Mouse (Mus musculus) CH12.LX (cell line): Measurements from ENCODE around the gene Gm10985.

Experiments used
- BHLHE40 ChIP-seq: IDR thresholded peaks from 2 replicates; pipeline ENCODE4 v1.6.1; 2011; ENCODE audit warnings: mild to moderate bottlenecking, low read depth, low read length, improper control_type of control experiment
- CHD2 ChIP-seq: IDR thresholded peaks from 2 replicates; pipeline ENCODE4 v1.6.1; 2011; ENCODE audit warnings: low read length, improper control_type of control experiment
- CTCF ChIP-seq, 2 experiments: IDR thresholded peaks in 1 of 2; conservative IDR thresholded peaks in 1 of 2; 2 replicates each; pipeline ENCODE4 v1.5.1; 2011 to 2012; ENCODE audit warnings: low read depth in 2 of 2, low read length in 2 of 2, improper control_type of control experiment in 1 of 2, inconsistent platforms in 1 of 2, mild to moderate bottlenecking in 1 of 2, moderate library complexity in 1 of 2
- EP300 ChIP-seq: IDR thresholded peaks from 2 replicates; pipeline ENCODE4 v1.6.1; 2011; ENCODE audit warnings: low read length, improper control_type of control experiment
- MAZ ChIP-seq: IDR thresholded peaks from 2 replicates; pipeline ENCODE4 v1.6.1; 2012; ENCODE audit warnings: low read depth, mild to moderate bottlenecking, inconsistent platforms, low read length, improper control_type of control experiment, moderate library complexity
- MEF2A ChIP-seq: IDR thresholded peaks from 2 replicates; pipeline ENCODE4 v1.6.1; 2014; ENCODE audit warnings: low read depth, mild to moderate bottlenecking, inconsistent platforms, low read length, improper control_type of control experiment, borderline replicate concordance
- POLR2A ChIP-seq: IDR thresholded peaks from 2 replicates; pipeline ENCODE4 v1.6.1; 2011; ENCODE audit warnings: low read depth, mild to moderate bottlenecking, improper control_type of control experiment, low read length
- POLR2AphosphoS2 ChIP-seq: IDR thresholded peaks from 2 replicates; pipeline ENCODE4 v1.6.1; 2011; ENCODE audit warnings: low read depth, low read length, improper control_type of control experiment
- RAD21 ChIP-seq: IDR thresholded peaks from 2 replicates; pipeline ENCODE4 v1.6.1; 2011; ENCODE audit warnings: low read depth, mild to moderate bottlenecking, low read length, improper control_type of control experiment, moderate library complexity

DNA sequence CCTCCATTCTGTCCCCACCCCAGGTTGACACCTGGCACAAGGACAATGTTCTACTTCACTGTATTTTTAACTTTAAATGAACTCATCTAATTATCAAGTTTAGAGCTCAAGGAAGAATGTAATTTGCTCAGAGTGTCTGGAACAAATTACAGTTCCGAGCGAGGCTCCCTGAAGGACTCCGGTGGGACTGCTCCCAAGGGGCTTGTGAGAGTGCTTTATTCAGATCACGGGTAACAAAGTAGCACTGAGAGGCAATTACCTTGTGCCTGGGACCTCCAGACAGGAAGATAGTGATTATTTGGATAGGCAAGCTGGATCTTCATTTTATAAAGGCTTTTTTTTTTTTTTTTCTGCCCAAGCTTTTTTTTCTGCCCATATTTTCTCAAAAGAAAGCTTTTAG is 2.8 kb downstream of the Gm10985 start:
- TF ChIP-seq POLR2AphosphoS2 (no peak), CHD2 (no peak), BHLHE40 (no peak), MAZ (no peak), EP300 (no peak), MEF2A (no peak), POLR2A (no peak), RAD21 (no peak), CTCF (conservative IDR thresholded peaks at IDR 0.05 in 1 of 2, IDR thresholded peaks at IDR 0.05 in 1 of 2; ENCODE audit: low read depth in 2 of 2, low read length in 2 of 2) (no peak)
